Mouse (Mus musculus) spleen, postnatal 10 days (tissue): ENCODE results near the gene Trmt2a.
"Not testable (repeated sequence)": the region's sequence is repeated elsewhere in the genome, so short reads cannot be mapped to it uniquely, and the experiment has no call there.

Source experiments
- DNase-seq, 2 experiments: peaks; one replicate each; pipeline ENCODE4 v3.0.0; 2021 to 2022; ENCODE audit warnings: low spot score in 2 of 2

The Trmt2a gene

DNA sequence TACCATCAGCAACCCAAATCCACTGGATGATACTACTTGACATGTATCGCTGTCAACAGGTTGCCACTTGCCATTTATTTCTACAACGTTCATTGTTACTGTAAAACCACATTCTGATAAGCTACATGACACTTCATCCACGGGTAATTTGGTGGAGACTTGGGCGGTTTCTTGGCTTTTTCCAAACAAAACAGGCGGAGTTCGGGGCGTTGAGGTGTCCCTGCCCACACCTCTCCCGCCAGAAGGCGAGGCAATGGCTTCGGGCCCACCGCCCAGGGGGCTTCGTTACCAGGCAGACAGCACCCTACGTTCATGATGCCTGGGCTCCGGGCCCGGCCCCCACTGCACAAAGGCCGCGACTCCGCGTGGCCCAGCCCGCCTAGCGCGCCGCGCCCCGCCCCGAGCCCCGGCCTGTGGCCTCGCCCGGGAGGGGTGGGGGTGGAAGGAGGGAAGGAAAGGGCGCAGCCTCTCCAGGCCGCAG lies 40.1 kb downstream of the Trmt2a start:
- DNase-seq = peak in 1 of 2 experiments; percentile 88

- peak; percentile 96 to 98 for DNase-seq
Measured at GRCm38 (mm10) chr16:18289067-18289588, 40.6 kb downstream of the Trmt2a start, which contains the start of gene Dgcr8. Gene Dgcr8, minus strand, starts transcription at chr16:18289246.

DNA sequence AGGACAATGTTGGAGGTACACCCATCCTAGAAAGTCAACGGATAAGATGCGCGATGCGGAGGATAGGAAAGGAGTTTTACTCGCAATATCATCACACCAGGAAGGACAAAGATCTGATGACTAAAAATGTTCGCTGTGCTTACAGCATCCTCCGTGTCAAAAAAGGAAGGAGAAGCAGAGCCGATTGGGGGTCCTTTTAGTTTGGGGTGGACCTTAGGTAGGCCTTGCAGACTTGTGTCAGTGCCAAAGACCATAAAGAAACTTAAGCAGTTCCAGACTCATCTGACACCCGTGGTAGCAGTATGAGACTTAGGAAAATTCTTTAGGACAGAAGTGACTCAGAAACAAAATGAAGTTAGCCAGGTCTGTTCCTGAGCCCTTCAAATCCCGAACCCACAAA lies 41.1 kb downstream of the Trmt2a start:
- DNase-seq = not testable (repeated sequence)
